Mouse (Mus musculus) olfactory bulb, adult 2 months (tissue): ENCODE measurements around the gene Mid2. TPM values are rescaled to one million over a fixed set of nuclear protein-coding genes. Genes with fewer than 3 reads are reported as not detected.
A peak's percentile ranks its signal among the peaks of the same experiment; 100 is the strongest.
"Not testable (repeated sequence)": the region's sequence is repeated elsewhere in the genome, so short reads cannot be mapped to it uniquely, and the experiment has no call there.

Experiments
- H3K27ac ChIP-seq: fragments of 200-500 bp; 2 replicates; pipeline ENCODE4 v1.5.1; 2012; ENCODE audit warnings: low read depth, low read length; ENCODE audit not compliant: insufficient read depth
- H3K4me1 ChIP-seq: fragments of 200-500 bp; 2 replicates; pipeline ENCODE4 v1.6.1; 2012; ENCODE audit warnings: low read length; ENCODE audit not compliant: control insufficient read depth, insufficient read depth
- H3K4me3 ChIP-seq: fragments of 200-500 bp; 2 replicates; pipeline ENCODE4 v1.5.1; 2012; ENCODE audit warnings: mild to moderate bottlenecking, low read depth, low read length, moderate library complexity; ENCODE audit not compliant: insufficient read depth
- CTCF ChIP-seq: fragments of 200-500 bp; IDR thresholded peaks from 2 replicates; pipeline ENCODE4 v1.5.1; 2012; ENCODE audit warnings: low read depth, mild to moderate bottlenecking, low read length, moderate library complexity; ENCODE audit not compliant: insufficient read depth
- POLR2A ChIP-seq: fragments of 200-500 bp; IDR thresholded peaks from 2 replicates; pipeline ENCODE4 v1.6.1; 2012; ENCODE audit warnings: mild to moderate bottlenecking, low read depth, low read length, moderate library complexity; ENCODE audit not compliant: insufficient read depth
- WGBS: fragments of 180-500 bp; shearing (Covaris S2); methylation state at CpG from one replicate; pipeline ENCODE4 v1.1.7; 2018; 5-methylcytosine and 5-hydroxymethylcytosine counted together
- polyA plus RNA-seq: library from polyadenylated mRNA; stranded (reverse); fragments of >200 nt; gene quantifications from 2 replicates; pipeline ENCODE4 v1.2.4, GENCODE M21; 2012; ENCODE audit warnings: low replicate concordance; ENCODE audit not compliant: missing spikeins, insufficient read depth, insufficient read length

Gene Mid2
- polyA plus RNA-seq = not detected in 2 replicates

DNA sequence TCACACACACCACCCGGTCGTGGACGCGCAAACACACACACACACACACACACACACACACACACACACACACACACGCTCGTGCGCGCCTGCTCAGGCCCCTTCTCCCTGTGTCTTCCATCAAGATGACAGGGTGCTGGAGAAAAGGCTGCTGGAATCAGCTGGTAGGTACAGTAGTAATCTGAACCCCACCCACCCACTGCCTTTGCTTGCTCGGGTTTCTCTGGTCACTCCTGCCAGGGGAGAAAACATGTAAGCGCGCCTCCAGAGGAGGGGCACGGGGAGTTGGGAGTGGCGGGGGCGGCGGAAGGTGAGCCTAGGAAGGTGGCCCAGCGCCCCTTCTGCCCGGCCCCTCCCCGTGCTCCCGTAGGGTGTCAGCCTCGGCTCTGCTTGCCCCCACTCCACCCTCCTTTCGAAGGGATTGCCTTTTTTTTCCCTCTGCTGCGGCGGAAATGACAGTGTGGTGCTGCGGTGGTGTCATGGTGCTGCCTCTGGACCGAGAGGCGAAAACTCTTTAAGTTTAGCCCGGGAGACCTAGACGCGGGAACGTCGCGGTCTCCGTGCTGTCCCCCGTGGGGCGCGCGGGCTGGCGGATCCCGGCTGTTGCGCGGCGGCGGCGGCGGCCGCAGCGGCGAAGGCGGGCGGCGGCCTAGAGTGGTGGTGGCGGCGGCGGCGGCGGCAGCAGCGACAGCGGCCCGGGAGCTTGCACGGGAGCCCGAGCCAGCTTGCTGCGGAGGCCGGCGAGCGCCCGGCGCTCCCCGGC lies at the start of gene Mid2:
Mid2 (plus strand) TSS at position 121 of the 763 bp plus-strand sequence.
- Histone ChIP-seq H3K27ac (peak within 1 kb of the TSS; percentile 80), H3K4me3 (peak within 1 kb of the TSS; percentile 95), H3K4me1 (no peaks in the 10 kb centered on the region)
- 21% methylated on average over 64 of the region's 68 CpGs for WGBS
- no peak for TF ChIP-seq POLR2A

- WGBS = 73% methylated on average over 12 of the region's 12 CpGs
- Histone ChIP-seq H3K4me3 (no peak overlapping the region), H3K4me1 (no peaks in the 10 kb centered on the region), H3K27ac (no peak overlapping the region)
- TF ChIP-seq CTCF = no peak
- no peak for TF ChIP-seq POLR2A
Observed at GRCm38 (mm10) chrX:140624875-140625594, 39.4 kb upstream of the Mid2 start.

DNA sequence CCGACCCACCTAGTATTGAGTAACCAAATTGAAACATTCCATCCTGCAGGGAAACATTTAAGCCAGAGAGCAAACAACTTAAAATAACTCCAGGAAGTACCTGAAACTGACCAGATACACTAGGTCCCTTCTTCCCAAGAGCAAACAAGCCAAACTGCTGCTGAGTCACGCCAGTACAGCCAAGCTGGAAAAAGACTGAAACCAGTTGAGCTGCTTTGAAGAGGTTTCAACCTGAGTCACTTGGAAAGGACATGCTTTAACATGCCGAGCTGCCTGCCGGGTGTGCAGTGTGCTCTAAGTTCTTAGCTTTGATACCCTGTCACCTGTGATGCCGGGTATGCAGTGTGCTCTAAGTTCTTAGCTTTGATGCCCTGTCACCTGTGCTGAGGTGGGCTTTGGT lies 26.4 kb upstream of the Mid2 start:
- WGBS = 86% methylated on average over 5 of the region's 5 CpGs
- H3K27ac ChIP-seq = no peak overlapping the region
- no peak for TF ChIP-seq CTCF
- TF ChIP-seq POLR2A = no peak
- no peak overlapping the region for H3K4me3 ChIP-seq
- no peaks in the 10 kb centered on the region for H3K4me1 ChIP-seq

GRCm38 (mm10) chrX:140639592-140639991 lies 24.8 kb upstream of the Mid2 start:
- 65% methylated on average over 2 of the region's 2 CpGs for WGBS
- Histone ChIP-seq H3K4me3 (no peak overlapping the region), H3K27ac (no peak overlapping the region), H3K4me1 (no peaks in the 10 kb centered on the region)
- TF ChIP-seq CTCF (no peak), POLR2A (no peak)

GRCm38 (mm10) chrX:140660731-140661130 lies 3.7 kb upstream of the Mid2 start:
- Histone ChIP-seq H3K4me1 (no peaks in the 10 kb centered on the region), H3K27ac (no peak overlapping the region), H3K4me3 (no peak overlapping the region)
- WGBS = 30% methylated on average over 1 of the region's 1 CpGs
- TF ChIP-seq POLR2A (no peak), CTCF (no peak)

DNA sequence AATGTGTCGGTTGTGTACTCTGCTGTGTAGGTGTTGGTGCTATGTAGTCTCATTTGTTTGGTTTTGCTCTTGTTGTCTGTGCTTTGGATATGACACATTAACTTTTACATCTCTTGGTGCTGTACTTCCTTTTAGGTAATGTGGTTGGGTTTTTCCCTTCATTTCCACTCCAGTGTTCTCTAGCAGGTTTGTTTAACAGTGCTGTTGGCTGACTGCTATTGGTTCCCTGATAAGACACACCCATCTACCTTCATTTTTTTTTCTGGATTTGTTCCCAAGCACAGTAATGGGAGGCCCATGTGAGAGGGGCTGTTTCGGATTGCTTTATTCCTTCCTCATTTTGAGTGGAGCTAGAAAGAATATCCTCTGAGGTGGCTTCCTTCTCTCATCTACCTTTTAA lies 883 bp upstream of the Mid2 start:
- Histone ChIP-seq H3K4me1 (no peaks in the 10 kb centered on the region), H3K4me3 (no peak overlapping the region), H3K27ac (no peak overlapping the region)
- TF ChIP-seq CTCF (no peak), POLR2A (no peak)
- 80% methylated on average over 2 of the region's 2 CpGs for WGBS

DNA sequence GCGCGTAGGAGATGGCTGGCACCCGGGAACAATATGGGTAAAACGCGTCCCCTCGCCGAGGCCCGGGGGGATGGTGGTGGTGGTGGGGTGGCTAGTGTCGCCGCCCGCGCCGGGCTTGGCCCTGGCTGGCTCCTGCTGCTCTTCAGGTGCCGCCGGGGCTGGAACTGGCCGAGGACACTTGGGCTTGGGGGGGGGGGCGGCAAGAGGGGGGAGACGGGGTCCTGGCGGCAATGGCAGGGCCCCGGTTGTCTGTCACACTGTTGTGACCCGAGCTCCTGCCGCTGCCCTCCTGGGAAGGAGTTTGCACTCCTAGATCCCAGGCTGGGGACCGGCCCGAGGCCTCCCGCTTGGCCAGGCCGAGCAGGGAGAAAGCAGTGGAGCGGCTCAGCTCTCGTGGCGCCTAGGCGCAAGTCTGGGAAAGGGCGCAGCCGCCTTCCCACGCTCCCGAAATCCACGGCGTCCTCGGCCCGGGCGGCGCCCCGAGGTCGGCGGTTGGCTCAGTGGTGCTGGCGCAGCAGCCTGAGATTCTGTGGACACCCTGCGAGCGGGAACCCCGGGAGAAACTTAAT lies 927 bp downstream of the Mid2 start:
- H3K27ac ChIP-seq = peak overlapping the region; percentile 80
- H3K4me1 ChIP-seq = no peaks in the 10 kb centered on the region
- peak overlapping the region; percentile 95 for H3K4me3 ChIP-seq
- WGBS = 17% methylated on average over 42 of the region's 47 CpGs
- TF ChIP-seq POLR2A (no peak), CTCF (no peak)

GRCm38 (mm10) chrX:140675444-140675843 lies 11.0 kb downstream of the Mid2 start:
- Histone ChIP-seq H3K27ac (no peak overlapping the region), H3K4me3 (no peak overlapping the region), H3K4me1 (no peaks in the 10 kb centered on the region)
- whole genome bisulfite sequencing = 93% methylated on average over 5 of the region's 5 CpGs
- TF ChIP-seq CTCF (no peak), POLR2A (no peak)

DNA sequence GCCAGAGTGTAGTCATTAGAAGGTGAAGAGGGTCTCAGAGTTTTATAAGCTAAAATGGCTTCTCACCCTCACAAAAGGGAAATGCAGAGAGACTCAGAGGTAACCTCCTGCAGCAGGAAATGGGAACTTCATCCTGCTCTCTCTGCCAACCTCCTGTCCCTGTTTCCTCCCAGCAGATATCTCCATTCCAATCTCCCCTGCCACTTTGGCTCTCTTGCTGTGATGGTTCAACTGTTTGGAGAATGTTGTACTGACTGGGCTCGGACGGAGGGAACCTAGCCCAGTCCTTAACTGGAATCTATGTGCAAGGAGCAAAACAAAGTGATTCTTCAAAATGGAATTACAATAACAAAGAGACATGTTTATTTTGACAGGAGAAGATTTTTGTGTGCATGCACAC lies 23.9 kb downstream of the Mid2 start:
- no peak overlapping the region for H3K27ac ChIP-seq
- H3K4me3 ChIP-seq = no peak overlapping the region
- H3K4me1 ChIP-seq = no peaks in the 10 kb centered on the region
- TF ChIP-seq POLR2A (no peak), CTCF (no peak)
- 57% methylated on average over 2 of the region's 2 CpGs for WGBS

DNA sequence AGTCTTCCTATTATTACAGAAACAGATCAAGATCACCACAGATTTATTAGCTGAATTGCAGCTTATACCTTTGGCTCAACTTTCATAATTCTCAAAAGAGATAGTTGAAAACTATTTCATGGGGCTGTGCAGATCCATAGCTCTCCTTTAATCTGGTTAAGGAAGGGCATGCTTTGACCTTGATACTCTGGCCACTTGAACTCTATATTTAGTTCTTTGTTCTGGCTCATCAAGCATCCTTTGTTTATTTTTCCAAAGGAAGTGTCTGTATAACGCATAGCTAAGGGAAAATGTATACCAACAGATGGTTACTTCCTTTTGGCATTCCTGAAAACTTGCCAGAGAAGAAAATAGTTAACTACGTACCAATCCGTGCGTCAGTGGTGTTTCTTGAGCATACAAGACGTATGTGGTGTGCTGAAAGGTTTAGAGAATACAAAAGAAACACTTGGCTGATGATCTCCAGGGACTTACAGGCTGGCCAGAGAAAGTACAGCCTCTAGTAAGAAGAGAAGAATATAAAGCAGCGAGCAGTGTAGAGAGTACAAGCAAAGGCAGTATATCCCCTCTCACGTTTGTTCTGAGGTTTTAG lies 33.6 kb downstream of the Mid2 start:
- H3K4me3 ChIP-seq, H3K4me1 ChIP-seq, H3K27ac ChIP-seq: not testable (repeated sequence)
- WGBS = 66% methylated on average over 6 of the region's 7 CpGs
